In the genomic region with DNA sequence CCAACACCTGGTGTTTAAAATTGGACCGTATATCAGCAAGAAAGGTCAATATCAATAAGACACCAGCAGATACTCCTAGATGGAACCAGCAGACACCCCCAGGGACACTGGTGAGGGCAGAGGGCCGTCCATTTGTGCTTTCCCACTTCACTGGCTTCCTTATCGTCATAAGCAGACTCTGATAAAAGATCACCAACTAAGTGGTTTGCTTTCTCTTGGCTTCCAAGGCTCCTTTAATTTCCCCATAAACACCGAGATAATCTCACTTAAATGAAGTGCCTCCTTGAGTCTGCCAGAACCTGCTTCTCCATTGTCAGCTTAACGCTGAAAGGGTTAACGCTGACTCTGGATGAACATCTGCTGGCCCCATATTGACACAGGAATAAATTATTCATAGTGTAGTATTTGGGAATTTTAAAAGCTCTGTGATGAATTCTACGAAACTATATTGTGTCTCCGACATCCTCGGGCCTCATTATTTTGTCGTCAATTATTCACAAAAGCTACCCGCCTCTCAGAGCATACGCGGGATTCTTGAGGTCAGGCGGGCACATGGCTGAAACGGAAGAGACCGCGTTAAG, we compare ENCODE assay signal across 12 mouse cellular contexts.
DNase-seq lines count a peak whose midpoint lies in the region; ATAC-seq and TF ChIP-seq lines count a peak whose summit lies in the region.
"Had no signal": no experiment of that assay in that cellular context is flagged by ENCODE, and none has a peak within 500 bp of the region (broad histone marks: within the 10 kb centered on the region; RNA-seq: fewer than 3 reads in every experiment).

No protein-coding gene starts in this region.

- H3K36me3 ChIP-seq in lung, embryonic 14.5 days (ENCODE audit: insufficient read depth) = no peaks in the 10 kb centered on the region
- no peaks in the 10 kb centered on the region for H3K36me3 ChIP-seq in forebrain, embryonic 14.5 days (ENCODE audit: control insufficient read depth, insufficient read depth, low read length)
- H3K36me3 ChIP-seq in limb, embryonic 15.5 days = no peaks in the 10 kb centered on the region
- H3K36me3 ChIP-seq in stomach, embryonic 14.5 days (ENCODE audit: control insufficient read depth, insufficient read depth, low read length) = no peaks in the 10 kb centered on the region
- H3K36me3 ChIP-seq: heart, embryonic 12.5 days had no signal

- 15% methylated on average over 17 of the region's 17 CpGs for WGBS in lung, embryonic 14.5 days
- WGBS in forebrain, embryonic 14.5 days = 26% methylated on average over 17 of the region's 17 CpGs
- 50% methylated on average over 17 of the region's 17 CpGs for WGBS in limb, embryonic 15.5 days
- WGBS in stomach, embryonic 14.5 days = 28% methylated on average over 17 of the region's 17 CpGs

- no peaks in the 10 kb centered on the region for H3K9me3 ChIP-seq in lung, embryonic 14.5 days (ENCODE audit: low read depth, low read length)
- no peaks in the 10 kb centered on the region for H3K9me3 ChIP-seq in forebrain, embryonic 14.5 days (replicated peaks; ENCODE audit: control insufficient read depth, low read length)
- no peaks in the 10 kb centered on the region for H3K9me3 ChIP-seq in limb, embryonic 15.5 days
- H3K9me3 ChIP-seq in stomach, embryonic 14.5 days (ENCODE audit: control insufficient read depth, low read depth, low read length) = no peaks in the 10 kb centered on the region

- H3K4me1 ChIP-seq in lung, embryonic 14.5 days (ENCODE audit: insufficient read depth) = peaks cover 17% of the 10 kb centered on the region
- peaks cover 65% of the 10 kb centered on the region for H3K4me1 ChIP-seq in forebrain, embryonic 14.5 days (ENCODE audit: control insufficient read depth, insufficient read depth, low read length)
- peaks cover 58% of the 10 kb centered on the region for H3K4me1 ChIP-seq in limb, embryonic 15.5 days
- H3K4me1 ChIP-seq in stomach, embryonic 14.5 days (ENCODE audit: control insufficient read depth, insufficient read depth, low read length) = peaks cover 23% of the 10 kb centered on the region

- no peak for ATAC-seq in lung, embryonic 14.5 days (ENCODE audit: insufficient read depth)
- ATAC-seq in forebrain, embryonic 14.5 days = 0 out of 2 replicates have a peak, but pooled peaks have one; percentile 11
- ATAC-seq in limb, embryonic 15.5 days (ENCODE audit: insufficient number of reproducible peaks, low FRiP score, low TSS enrichment, low read depth) = no peak
- no peak for ATAC-seq in stomach, embryonic 14.5 days (ENCODE audit: insufficient number of reproducible peaks, insufficient read depth, low FRiP score, low read depth)

- H3K27me3 ChIP-seq in lung, embryonic 14.5 days (ENCODE audit: insufficient read depth, low read length) = no peaks in the 10 kb centered on the region
- H3K27me3 ChIP-seq in forebrain, embryonic 14.5 days (replicated peaks; ENCODE audit: control insufficient read depth, insufficient read depth, low read length) = no peaks in the 10 kb centered on the region
- H3K27me3 ChIP-seq in limb, embryonic 15.5 days = no peaks in the 10 kb centered on the region
- no peaks in the 10 kb centered on the region for H3K27me3 ChIP-seq in stomach, embryonic 14.5 days (ENCODE audit: control insufficient read depth, insufficient read depth, low read length)

- peak overlapping the region; percentile 50 for H3K4me2 ChIP-seq in lung, embryonic 14.5 days
- H3K4me2 ChIP-seq in forebrain, embryonic 14.5 days (ENCODE audit: low read length) = peak overlapping the region; percentile 46
- H3K4me2 ChIP-seq in limb, embryonic 15.5 days = no peak overlapping the region
- H3K4me2 ChIP-seq in stomach, embryonic 14.5 days (replicated peaks; ENCODE audit: low read depth, low read length) = peak overlapping the region; percentile 26; the same call in 1 of the 2 replicates
- H3K4me2 ChIP-seq: heart, embryonic 12.5 days had no signal

- no peak overlapping the region for H3K27ac ChIP-seq in lung, embryonic 14.5 days (ENCODE audit: low read depth)
- H3K27ac ChIP-seq in forebrain, embryonic 14.5 days (ENCODE audit: low read depth, low read length) = peak overlapping the region; percentile 93
- H3K27ac ChIP-seq in limb, embryonic 15.5 days = peak overlapping the region; percentile 47
- H3K27ac ChIP-seq in stomach, embryonic 14.5 days (ENCODE audit: low read length) = no peak overlapping the region
- H3K27ac ChIP-seq: liver, embryonic 14.5 days had no signal

- peak overlapping the region; percentile 24; the same call in 1 of the 2 replicates for H3K9ac ChIP-seq in lung, embryonic 14.5 days
- peak overlapping the region; percentile 50 for H3K9ac ChIP-seq in forebrain, embryonic 14.5 days (ENCODE audit: low read length)
- H3K9ac ChIP-seq in limb, embryonic 15.5 days = no peak overlapping the region
- H3K9ac ChIP-seq in stomach, embryonic 14.5 days (replicated peaks; ENCODE audit: low read depth, low read length) = no peak overlapping the region
- H3K9ac ChIP-seq: heart, embryonic 12.5 days; liver, embryonic 14.5 days had no signal

- no peak for TF ChIP-seq CTCF in lung, embryonic 14.5 days (IDR thresholded peaks at IDR 0.05; ENCODE audit: low read depth)

- H3K4me3 ChIP-seq in lung, embryonic 14.5 days (ENCODE audit: low read depth, low read length) = no peak overlapping the region
- no peak overlapping the region for H3K4me3 ChIP-seq in forebrain, embryonic 14.5 days (ENCODE audit: low read depth, low read length)
- no peak overlapping the region for H3K4me3 ChIP-seq in limb, embryonic 15.5 days
- no peak overlapping the region for H3K4me3 ChIP-seq in stomach, embryonic 14.5 days (ENCODE audit: low read depth, low read length)
- H3K4me3 ChIP-seq: heart, embryonic 12.5 days had no signal

- peak; percentile 48 for DNase-seq in lung, embryonic 14.5 days
- DNase-seq in lung, postnatal 36 days = no peak
- peak; percentile 75 for DNase-seq in forebrain, embryonic 14.5 days (ENCODE audit: low spot score)
- DNase-seq in frontal cortex, postnatal 10 days (ENCODE audit: low spot score in 2 of 2) = no peak
- DNase-seq in thymus, adult 18-20 months = no peak
- DNase-seq in right cerebral cortex, adult 18-20 months = no peak
- DNase-seq: adrenal gland, adult 2 months; kidney, postnatal 25 days had no signal

Comparison
In these comparisons a context has a peak if more than half of its experiments do, and no peak if none do; other contexts are left out.
1. DNase-seq: peak in lung, embryonic 14.5 days (single experiment) and forebrain, embryonic 14.5 days (single experiment); none in lung, postnatal 36 days (single experiment), frontal cortex, postnatal 10 days (0 of 2), thymus, adult 18-20 months (0 of 2) and right cerebral cortex, adult 18-20 months (single experiment).
2. H3K27ac ChIP-seq: peak in forebrain, embryonic 14.5 days (single experiment) and limb, embryonic 15.5 days (single experiment); none in lung, embryonic 14.5 days (single experiment) and stomach, embryonic 14.5 days (single experiment).
3. H3K9ac ChIP-seq: peak in lung, embryonic 14.5 days (single experiment) and forebrain, embryonic 14.5 days (single experiment); none in limb, embryonic 15.5 days (single experiment) and stomach, embryonic 14.5 days (single experiment).